Mouse (Mus musculus) forebrain, embryonic 11.5 days (tissue): ENCODE data around the gene Gpr61. TPM values are rescaled to one million over a fixed set of nuclear protein-coding genes. Genes with fewer than 3 reads are reported as not detected.

Experiments used
- ATAC-seq: fragments of 200-750 bp; cut with Nextera tagmentation; replicated peaks from 2 replicates; pipeline ENCODE4 v1.8.0; 2017; ENCODE audit warnings: moderate TSS enrichment; ENCODE audit not compliant: low FRiP score
- DNase-seq: peaks from one replicate; pipeline ENCODE4 v3.0.0-alpha.2; 2017; ENCODE audit warnings: low spot score
- H3K27ac ChIP-seq: fragments of 300-500 bp; sonication (generic); 2 replicates; pipeline ENCODE4 v1.5.1; 2014; ENCODE audit warnings: low read depth, low read length
- H3K27me3 ChIP-seq: fragments of 300-500 bp; sonication (generic); 2 replicates; pipeline ENCODE4 v1.6.1; 2014; ENCODE audit warnings: mild to moderate bottlenecking, low read length, mixed read lengths; ENCODE audit not compliant: control insufficient read depth, insufficient read depth
- H3K36me3 ChIP-seq: fragments of 300-500 bp; sonication (generic); 2 replicates; pipeline ENCODE4 v1.6.1; 2014; ENCODE audit warnings: mild to moderate bottlenecking, low read length, moderate library complexity, mixed read lengths; ENCODE audit not compliant: control insufficient read depth, insufficient read depth
- H3K4me1 ChIP-seq: fragments of 300-500 bp; sonication (generic); replicated peaks from 2 replicates; pipeline ENCODE4 v1.6.1; 2014; ENCODE audit warnings: low read length, mixed read lengths; ENCODE audit not compliant: control insufficient read depth, insufficient read depth
- H3K4me2 ChIP-seq: fragments of 300-500 bp; sonication (generic); 2 replicates; pipeline ENCODE4 v1.6.1; 2014; ENCODE audit warnings: low read depth, mild to moderate bottlenecking, low read length, moderate library complexity, mixed read lengths; ENCODE audit not compliant: severe bottlenecking
- H3K4me3 ChIP-seq: fragments of 300-500 bp; sonication (generic); 2 replicates; pipeline ENCODE4 v1.5.1; 2014; ENCODE audit warnings: low read depth, low read length
- H3K9ac ChIP-seq: fragments of 300-500 bp; sonication (generic); 2 replicates; pipeline ENCODE4 v1.6.1; 2014; ENCODE audit warnings: low read length
- H3K9me3 ChIP-seq: fragments of 300-500 bp; sonication (generic); 2 replicates; pipeline ENCODE4 v1.6.1; 2016; ENCODE audit warnings: low read length, mixed read lengths; ENCODE audit not compliant: control insufficient read depth
- WGBS: fragments of 180-500 bp; shearing (Covaris S2); extraction: QIAGEN DNeasy Blood & Tissue Kit; methylation state at CpG from one replicate; pipeline ENCODE4 v1.1.7; 2014; 5-methylcytosine and 5-hydroxymethylcytosine counted together
- polyA plus RNA-seq: library from polyadenylated mRNA; unstranded; fragments of >200 nt; fragmentation: Nextera tagmentation; extraction: Ambion mirVana; gene quantifications from 2 replicates; pipeline ENCODE4 v1.2.1, GENCODE M21; 2014

Gene Gpr61
- polyA plus RNA-seq, 1 experiment from 2014 or later = 0.32 TPM

DNA sequence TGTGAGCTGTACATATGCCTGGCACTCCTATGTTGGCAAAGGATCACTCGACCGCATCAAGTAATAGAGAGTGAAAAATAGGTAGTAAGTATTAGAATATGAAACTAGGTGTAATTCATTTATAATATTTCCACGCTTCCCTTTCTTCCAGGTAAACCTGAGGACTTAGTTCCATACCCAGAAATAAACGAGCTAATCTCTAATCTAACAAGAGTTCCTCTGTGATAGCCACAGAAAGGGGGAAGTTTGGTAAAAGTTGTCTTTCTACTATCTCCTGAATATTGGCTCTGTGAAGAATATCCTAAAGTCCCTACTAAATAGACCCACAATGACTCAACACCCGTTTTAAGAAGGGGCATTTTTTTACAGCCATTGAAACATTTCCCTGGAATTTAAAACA lies 8.0 kb downstream of the Gpr61 start:
- no peak for DNase-seq
- WGBS = 65% methylated on average over 5 of the region's 5 CpGs
- Histone ChIP-seq H3K4me3 (peak overlapping the region; percentile 96), H3K9ac (peak overlapping the region; percentile 94), H3K27ac (no peak overlapping the region), H3K4me1 (peaks cover 4% of the 10 kb centered on the region; the same call in 1 of the 2 replicates), H3K4me2 (peak overlapping the region; percentile 64), H3K9me3 (no peaks in the 10 kb centered on the region), H3K36me3 (no peaks in the 10 kb centered on the region), H3K27me3 (no peaks in the 10 kb centered on the region)
- ATAC-seq = no peak

GRCm38 (mm10) chr3:108145534-108146445 lies 8.9 kb downstream of the Gpr61 start, which contains the start of gene Gnai3:
Gnai3 (minus strand) TSS chr3:108146146.
- ATAC-seq = peak; percentile 95
- DNase-seq = peak; percentile 93
- Histone ChIP-seq H3K9me3 (no peaks in the 10 kb centered on the region), H3K27me3 (no peaks in the 10 kb centered on the region), H3K36me3 (no peaks in the 10 kb centered on the region), H3K4me3 (peak within 1 kb of the TSS; percentile 96), H3K9ac (peak within 1 kb of the TSS; percentile 94), H3K4me2 (peak within 1 kb of the TSS; percentile 64), H3K4me1 (peaks cover 4% of the 10 kb centered on the region; the same call in 1 of the 2 replicates), H3K27ac (peak within 1 kb of the TSS; percentile 86)
- under 1% methylated on average over 63 of the region's 63 CpGs for WGBS

- H3K27ac ChIP-seq = no peak overlapping the region
- H3K9me3 ChIP-seq = no peaks in the 10 kb centered on the region
- no peaks in the 10 kb centered on the region for H3K27me3 ChIP-seq
- no peak for DNase-seq
- no peak for ATAC-seq
- no peaks in the 10 kb centered on the region; the same call in 1 of the 2 replicates for H3K36me3 ChIP-seq
- no peak overlapping the region for H3K4me3 ChIP-seq
- H3K4me2 ChIP-seq = no peak overlapping the region
- WGBS = 84% methylated on average over 4 of the region's 4 CpGs
- H3K4me1 ChIP-seq = peaks cover 4% of the 10 kb centered on the region; the same call in 1 of the 2 replicates
- no peak overlapping the region for H3K9ac ChIP-seq
Observed at GRCm38 (mm10) chr3:108140786-108141185, 13.9 kb downstream of the Gpr61 start.

DNA sequence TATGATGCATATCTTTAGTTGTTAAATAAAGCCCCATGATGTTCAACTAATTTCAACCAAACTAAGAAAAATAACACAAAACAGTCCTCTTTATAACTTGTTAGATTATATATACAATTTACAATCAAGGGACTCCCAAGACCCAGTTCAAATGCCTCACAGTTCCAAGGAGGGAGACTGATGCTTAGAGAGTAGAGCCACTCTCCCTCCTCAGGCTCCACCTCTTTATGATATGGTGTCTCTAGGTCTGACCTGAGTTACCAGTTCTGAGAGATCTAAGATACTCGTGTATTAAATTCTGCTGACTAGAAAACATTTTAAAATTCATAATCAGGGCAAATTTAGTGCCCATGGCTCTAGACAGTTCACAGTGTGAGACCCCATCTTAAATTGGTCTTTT lies 15.6 kb downstream of the Gpr61 start:
- WGBS = 88% methylated on average over 1 of the region's 1 CpGs
- Histone ChIP-seq H3K9ac (no peak overlapping the region), H3K9me3 (no peaks in the 10 kb centered on the region), H3K4me3 (no peak overlapping the region), H3K27ac (no peak overlapping the region), H3K4me2 (no peak overlapping the region), H3K27me3 (no peaks in the 10 kb centered on the region), H3K4me1 (no peaks in the 10 kb centered on the region), H3K36me3 (no peaks in the 10 kb centered on the region; the same call in 1 of the 2 replicates)
- ATAC-seq = no peak
- DNase-seq = no peak

- H3K9ac ChIP-seq = no peak overlapping the region
- no peak overlapping the region for H3K4me3 ChIP-seq
- H3K27me3 ChIP-seq = no peaks in the 10 kb centered on the region
- ATAC-seq (no peak), DNase-seq (no peak)
- no peak overlapping the region for H3K4me2 ChIP-seq
- no peak overlapping the region for H3K27ac ChIP-seq
- 87% methylated on average over 11 of the region's 11 CpGs for WGBS
- no peaks in the 10 kb centered on the region for H3K4me1 ChIP-seq
- no peaks in the 10 kb centered on the region; the same call in 1 of the 2 replicates for H3K36me3 ChIP-seq
- H3K9me3 ChIP-seq = no peaks in the 10 kb centered on the region
Observed at GRCm38 (mm10) chr3:108134701-108135100, 20.0 kb downstream of the Gpr61 start.

- no peak overlapping the region for H3K27ac ChIP-seq
- WGBS = 90% methylated on average over 1 of the region's 1 CpGs
Observed at GRCm38 (mm10) chr3:108132484-108132883, 22.2 kb downstream of the Gpr61 start.

DNA sequence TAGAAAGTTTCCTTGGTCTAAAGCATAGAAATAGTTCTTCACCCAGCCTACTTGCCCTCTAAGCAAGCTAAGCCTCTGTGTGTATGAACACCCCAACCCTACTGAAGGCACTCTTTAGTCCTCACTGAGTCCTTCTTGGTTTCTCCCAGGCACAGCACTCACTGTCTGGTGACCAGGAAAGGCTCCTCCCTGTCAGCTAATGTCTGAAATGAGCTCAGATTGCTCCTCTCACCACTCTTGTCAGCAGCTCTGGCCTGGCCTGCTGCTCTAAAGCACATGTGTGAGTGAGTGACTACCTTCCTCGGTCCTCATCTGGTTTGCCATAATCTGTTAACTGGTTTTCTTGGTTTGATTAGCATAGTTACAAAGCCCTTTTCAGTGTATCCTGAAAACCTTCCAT lies 22.9 kb downstream of the Gpr61 start:
- no peaks in the 10 kb centered on the region; the same call in 1 of the 2 replicates for H3K4me1 ChIP-seq
- no peak for DNase-seq
- no peak overlapping the region for H3K4me3 ChIP-seq
- 88% methylated on average over 1 of the region's 1 CpGs for WGBS
- ATAC-seq = no peak
- no peaks in the 10 kb centered on the region for H3K9me3 ChIP-seq
- H3K27me3 ChIP-seq = no peaks in the 10 kb centered on the region
- H3K27ac ChIP-seq = no peak overlapping the region
- no peak overlapping the region for H3K4me2 ChIP-seq
- H3K9ac ChIP-seq = no peak overlapping the region
- no peaks in the 10 kb centered on the region for H3K36me3 ChIP-seq

More at GRCm38 (mm10) chr3:108132484-108132883, 22.2 kb downstream of the Gpr61 start:
- no peak overlapping the region for H3K4me3 ChIP-seq
- no peaks in the 10 kb centered on the region for H3K9me3 ChIP-seq
- H3K9ac ChIP-seq = no peak overlapping the region
- no peaks in the 10 kb centered on the region; the same call in 1 of the 2 replicates for H3K4me1 ChIP-seq
- H3K36me3 ChIP-seq = no peaks in the 10 kb centered on the region; the same call in 1 of the 2 replicates
- H3K4me2 ChIP-seq = no peak overlapping the region
- ATAC-seq (no peak), DNase-seq (no peak)
- no peaks in the 10 kb centered on the region for H3K27me3 ChIP-seq

DNA sequence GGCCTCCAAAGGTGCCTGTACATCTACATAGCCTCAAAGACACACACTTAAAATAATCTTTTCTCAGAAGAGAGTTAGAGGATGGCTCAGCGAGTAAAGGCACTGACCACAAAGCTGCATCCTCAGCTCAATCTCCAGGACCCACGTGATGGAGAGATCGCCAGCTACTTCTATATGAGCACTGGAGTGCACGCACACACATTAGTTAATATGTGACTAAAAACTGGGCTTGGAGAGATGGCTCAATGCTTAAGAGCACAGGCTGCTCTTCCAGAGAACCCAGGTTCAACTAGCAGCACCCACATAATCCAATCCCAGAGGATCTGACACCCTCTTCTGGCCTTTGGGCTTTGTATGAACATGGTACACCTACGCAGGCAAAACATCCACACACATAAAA lies 23.5 kb downstream of the Gpr61 start:
- no peak for DNase-seq
- ATAC-seq = no peak
- Histone ChIP-seq H3K4me3 (no peak overlapping the region), H3K4me2 (no peak overlapping the region), H3K36me3 (no peaks in the 10 kb centered on the region), H3K9me3 (no peaks in the 10 kb centered on the region), H3K27me3 (no peaks in the 10 kb centered on the region), H3K27ac (no peak overlapping the region), H3K4me1 (no peaks in the 10 kb centered on the region; the same call in 1 of the 2 replicates), H3K9ac (no peak overlapping the region)
- 94% methylated on average over 5 of the region's 5 CpGs for WGBS
